Mouse (Mus musculus): ENCODE results near the gene Ttyh1.
A peak's percentile ranks its signal among the peaks of the same experiment; 100 is the strongest.

The Ttyh1 gene

GRCm38 (mm10) chr7:4122783-4123182 is 3.6 kb downstream of the Ttyh1 start:
- no peak for DNase-seq (ENCODE audit: low spot score in 2 of 2)

GRCm38 (mm10) chr7:4123732-4124131 is 4.5 kb downstream of the Ttyh1 start:
- no peak for DNase-seq (ENCODE audit: low spot score in 2 of 2)

GRCm38 (mm10) chr7:4124315-4124759 is 5.1 kb downstream of the Ttyh1 start:
- peak; percentile 72 to 77 for DNase-seq (ENCODE audit: low spot score in 2 of 2)

GRCm38 (mm10) chr7:4124856-4125255 is 5.6 kb downstream of the Ttyh1 start:
- DNase-seq (ENCODE audit: low spot score in 2 of 2): no peak

GRCm38 (mm10) chr7:4125306-4125705 is 6.1 kb downstream of the Ttyh1 start:
- DNase-seq (ENCODE audit: low spot score in 2 of 2): no peak

GRCm38 (mm10) chr7:4126992-4127785 is 8.0 kb downstream of the Ttyh1 start:
- no peak for DNase-seq (ENCODE audit: low spot score in 2 of 2)

- no peak for DNase-seq (ENCODE audit: low spot score in 2 of 2)
Observed at GRCm38 (mm10) chr7:4127894-4128293, 8.7 kb downstream of the Ttyh1 start.

- DNase-seq (ENCODE audit: low spot score in 2 of 2): no peak
Observed at GRCm38 (mm10) chr7:4128860-4129259, 9.7 kb downstream of the Ttyh1 start.

- DNase-seq (ENCODE audit: low spot score in 2 of 2): peak; percentile 69 to 80
Observed at GRCm38 (mm10) chr7:4130686-4131452, 11.7 kb downstream of the Ttyh1 start.

GRCm38 (mm10) chr7:4131964-4132363 is 12.8 kb downstream of the Ttyh1 start:
- no peak for DNase-seq (ENCODE audit: low spot score in 2 of 2)

- DNase-seq (ENCODE audit: low spot score in 2 of 2): no peak
Observed at GRCm38 (mm10) chr7:4132581-4132980, 13.4 kb downstream of the Ttyh1 start.

- DNase-seq (ENCODE audit: low spot score in 2 of 2): no peak
Observed at GRCm38 (mm10) chr7:4132998-4133397, 13.8 kb downstream of the Ttyh1 start.

- DNase-seq (ENCODE audit: low spot score in 2 of 2): no peak
Observed at GRCm38 (mm10) chr7:4134911-4135310, 15.7 kb downstream of the Ttyh1 start.

GRCm38 (mm10) chr7:4136404-4136770 is 17.2 kb downstream of the Ttyh1 start:
- DNase-seq (ENCODE audit: low spot score in 2 of 2): no peak

- peak; percentile 99 for DNase-seq (ENCODE audit: low spot score in 2 of 2)
Observed at GRCm38 (mm10) chr7:4136771-4137531, 17.7 kb downstream of the Ttyh1 start, which contains the start of gene Leng8. Leng8 (plus strand) TSS chr7:4137039.

- no peak for DNase-seq (ENCODE audit: low spot score in 2 of 2)
Observed at GRCm38 (mm10) chr7:4137746-4138145, 18.5 kb downstream of the Ttyh1 start.

GRCm38 (mm10) chr7:4138181-4138580 is 19.0 kb downstream of the Ttyh1 start:
- DNase-seq (ENCODE audit: low spot score in 2 of 2): no peak

- no peak for DNase-seq (ENCODE audit: low spot score in 2 of 2)
Observed at GRCm38 (mm10) chr7:4138671-4139070, 19.5 kb downstream of the Ttyh1 start.

- DNase-seq (ENCODE audit: low spot score in 2 of 2): no peak
Observed at GRCm38 (mm10) chr7:4139391-4139790, 20.2 kb downstream of the Ttyh1 start.

- DNase-seq (ENCODE audit: low spot score in 2 of 2): no peak
Observed at GRCm38 (mm10) chr7:4141648-4142325, 22.6 kb downstream of the Ttyh1 start.

- no peak for DNase-seq (ENCODE audit: low spot score in 2 of 2)
Observed at GRCm38 (mm10) chr7:4142796-4143445, 23.7 kb downstream of the Ttyh1 start.

Measured in natural killer cell, adult 2 months (primary cell).